Mouse (Mus musculus): Measurements from ENCODE around the gene Tenm4.

DNA sequence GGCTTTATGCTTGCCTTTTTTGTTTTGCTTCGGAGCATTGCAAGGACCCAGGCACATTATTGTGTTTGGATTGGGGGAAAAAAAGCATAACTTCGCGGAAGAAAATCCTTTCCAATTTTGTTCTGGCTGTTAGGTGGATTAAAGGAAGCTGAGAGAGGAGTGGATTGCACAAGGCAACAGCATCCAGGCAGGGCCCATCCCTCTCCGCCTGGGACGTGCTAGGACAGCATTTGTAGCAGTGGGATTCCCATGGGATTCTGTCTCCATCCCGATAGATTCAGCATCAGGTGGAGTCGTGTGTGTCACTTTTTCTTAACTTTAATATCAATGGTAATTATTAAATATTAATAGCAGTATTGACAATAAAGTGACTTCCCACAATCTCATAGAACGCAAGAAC, 255.9 kb downstream of the Tenm4 start:
- TF ChIP-seq CTCF (IDR thresholded peaks at IDR 0.05; ENCODE audit: low read depth) (no peak), EP300 (IDR thresholded peaks at IDR 0.05; ENCODE audit: low read depth) (no peak)

All from liver, postnatal 0 days (tissue).